Mouse (Mus musculus) natural killer cell, adult 2 months (primary cell): ENCODE measurements around the gene Pax1.

ENCODE experiments used
- DNase-seq, 2 experiments: peaks; one replicate each; pipeline ENCODE4 v3.0.0; 2022; ENCODE audit warnings: low spot score in 2 of 2

Gene Pax1

GRCm38 (mm10) chr2:147361581-147361980 is at the start of gene Pax1:
TSS of gene Pax1 (plus strand) at chr2:147361925.
- DNase-seq: no peak

- no peak for DNase-seq
Observed at GRCm38 (mm10) chr2:147321036-147321435, 40.7 kb upstream of the Pax1 start.

- no peak for DNase-seq
Observed at GRCm38 (mm10) chr2:147325178-147325577, 36.5 kb upstream of the Pax1 start.

- DNase-seq: no peak
Observed at GRCm38 (mm10) chr2:147332731-147333130, 29.0 kb upstream of the Pax1 start.

GRCm38 (mm10) chr2:147338729-147339128 is 23.0 kb upstream of the Pax1 start:
- DNase-seq: no peak

- DNase-seq: no peak
Observed at GRCm38 (mm10) chr2:147339796-147340195, 21.9 kb upstream of the Pax1 start.

- DNase-seq: no peak
Observed at GRCm38 (mm10) chr2:147342198-147342597, 19.5 kb upstream of the Pax1 start.

GRCm38 (mm10) chr2:147359716-147360115 is 2.0 kb upstream of the Pax1 start:
- DNase-seq: no peak

- no peak for DNase-seq
Observed at GRCm38 (mm10) chr2:147360401-147360800, 1.3 kb upstream of the Pax1 start.

- no peak for DNase-seq
Observed at GRCm38 (mm10) chr2:147360856-147361255, 869 bp upstream of the Pax1 start.

GRCm38 (mm10) chr2:147362316-147362715 is 591 bp downstream of the Pax1 start:
- DNase-seq: no peak

GRCm38 (mm10) chr2:147363401-147364130 is 1.8 kb downstream of the Pax1 start:
- DNase-seq: no peak

GRCm38 (mm10) chr2:147364198-147364597 is 2.5 kb downstream of the Pax1 start:
- DNase-seq: no peak

- DNase-seq: no peak
Observed at GRCm38 (mm10) chr2:147364982-147365907, 3.5 kb downstream of the Pax1 start.

GRCm38 (mm10) chr2:147365908-147366630 is 4.3 kb downstream of the Pax1 start:
- no peak for DNase-seq

GRCm38 (mm10) chr2:147367246-147367820 is 5.6 kb downstream of the Pax1 start:
- DNase-seq: no peak

- no peak for DNase-seq
Observed at GRCm38 (mm10) chr2:147367911-147368591, 6.3 kb downstream of the Pax1 start.

- no peak for DNase-seq
Observed at GRCm38 (mm10) chr2:147369561-147369960, 7.8 kb downstream of the Pax1 start.

GRCm38 (mm10) chr2:147370091-147370490 is 8.4 kb downstream of the Pax1 start:
- DNase-seq: no peak

GRCm38 (mm10) chr2:147371289-147371688 is 9.6 kb downstream of the Pax1 start:
- no peak for DNase-seq

- DNase-seq: no peak
Observed at GRCm38 (mm10) chr2:147371840-147372239, 10.1 kb downstream of the Pax1 start.
